Mouse (Mus musculus) ES-E14 (cell line): ENCODE measurements around the gene Nt5c2. TPM values are rescaled to one million over a fixed set of nuclear protein-coding genes. Genes with fewer than 3 reads are reported as not detected.

Experiments
- DNase-seq: peaks from one replicate; pipeline ENCODE4 v3.0.0-alpha.2; 2013; ENCODE audit warnings: low read depth, low spot score
- H3K27ac ChIP-seq: 2 replicates; pipeline ENCODE4 v1.5.1; 2012; ENCODE audit warnings: low read depth, mild to moderate bottlenecking, low read length, moderate library complexity, mixed read lengths; ENCODE audit not compliant: poor library complexity, insufficient read depth, severe bottlenecking
- H3K36me3 ChIP-seq: 2 replicates; pipeline ENCODE4 v1.6.1; 2012; ENCODE audit warnings: mild to moderate bottlenecking, low read length, moderate library complexity, mixed read lengths; ENCODE audit not compliant: control insufficient read depth, poor library complexity, insufficient read depth, severe bottlenecking
- H3K4me1 ChIP-seq, 2 experiments: fragments of 150-350 bp in 1 of 2; sonication (generic) in 1 of 2; 2 replicates each; pipeline ENCODE4 v1.6.1; 2012; ENCODE audit warnings: low read length in 2 of 2, mild to moderate bottlenecking in 1 of 2, mixed read lengths in 1 of 2; ENCODE audit not compliant: control insufficient read depth in 2 of 2, insufficient read depth in 2 of 2, poor library complexity in 1 of 2
- H3K4me3 ChIP-seq, 2 experiments: fragments of 150-350 bp in 1 of 2; sonication (generic) in 1 of 2; 2 replicates each; pipeline ENCODE4 v1.5.1; 2012; ENCODE audit warnings: low read length in 2 of 2, low read depth in 1 of 2, mild to moderate bottlenecking in 1 of 2, mixed read lengths in 1 of 2; ENCODE audit not compliant: insufficient read depth in 1 of 2, poor library complexity in 1 of 2, severe bottlenecking in 1 of 2
- H3K9ac ChIP-seq: 2 replicates; pipeline ENCODE4 v1.6.1; 2012; ENCODE audit warnings: low read depth, mild to moderate bottlenecking, low read length, mixed read lengths; ENCODE audit not compliant: poor library complexity, insufficient read depth, severe bottlenecking
- H3K9me3 ChIP-seq: fragments of 150-350 bp; sonication (generic); 2 replicates; pipeline ENCODE4 v1.6.1; 2012; ENCODE audit warnings: low read depth, mild to moderate bottlenecking, low read length; ENCODE audit not compliant: control insufficient read depth, insufficient read depth
- CHD2 ChIP-seq: IDR thresholded peaks from 2 replicates; pipeline ENCODE4 v1.6.1; 2014; ENCODE audit warnings: mild to moderate bottlenecking, low read depth, low read length, inconsistent platforms
- HCFC1 ChIP-seq: IDR thresholded peaks from 2 replicates; pipeline ENCODE4 v1.6.1; 2012; ENCODE audit warnings: low read length, inconsistent platforms, borderline replicate concordance; ENCODE audit not compliant: insufficient read depth
- MAFK ChIP-seq: IDR thresholded peaks from 2 replicates; pipeline ENCODE4 v1.6.1; 2014; ENCODE audit warnings: mild to moderate bottlenecking, low read depth, low read length, inconsistent platforms; ENCODE audit not compliant: insufficient read depth
- ZC3H11A ChIP-seq: IDR thresholded peaks from 2 replicates; pipeline ENCODE4 v1.6.1; 2012; ENCODE audit warnings: low read depth, mild to moderate bottlenecking, inconsistent platforms, low read length, borderline replicate concordance
- ZNF384 ChIP-seq: IDR thresholded peaks from 2 replicates; pipeline ENCODE4 v1.6.1; 2012; ENCODE audit warnings: low read depth, low read length, inconsistent platforms
- in situ Hi-C, 2 experiments: fragments of 600-800 bp; cut with MboI; formaldehyde crosslinking; loops; one replicate each; pipeline ENCODE4 v1.15.1; 2025; ENCODE audit warnings: low sequenced_read_pairs in 2 of 2, inconsistent platforms in 1 of 2; ENCODE audit not compliant: unreplicated experiment in 2 of 2
- total RNA-seq: library from RNA; depleted of rRNA; stranded (reverse); fragments of 300-350 nt; gene quantifications from 2 replicates; pipeline ENCODE4 v1.2.3, GENCODE M21; 2012

The Nt5c2 gene
- total RNA-seq, 1 experiment: 27.0 TPM

GRCm38 (mm10) chr19:46887811-46888527 lies 127.0 kb downstream of the Nt5c2 start:
- Histone ChIP-seq H3K4me1 (no peaks in the 10 kb centered on the region), H3K27ac (no peak overlapping the region), H3K4me3 (no peak overlapping the region), H3K9ac (no peak overlapping the region), H3K36me3 (peaks cover 45% of the 10 kb centered on the region), H3K9me3 (no peaks in the 10 kb centered on the region)
- TF ChIP-seq ZNF384 (no peak), MAFK (no peak), HCFC1 (no peak), ZC3H11A (no peak), CHD2 (no peak)
- in situ Hi-C loops: loop anchor here (10.0 kb wide), 1 partner anchor 107 kb away; no protein-coding TSS in a partner anchor
- DNase-seq: no peak

- in situ Hi-C loops: loop anchor here (10.0 kb wide), 1 partner anchor 108 kb away; no protein-coding TSS in a partner anchor
- TF ChIP-seq ZC3H11A (no peak), HCFC1 (no peak), ZNF384 (no peak), CHD2 (no peak), MAFK (no peak)
- DNase-seq: no peak
- Histone ChIP-seq H3K4me3 (no peak overlapping the region), H3K9ac (no peak overlapping the region), H3K4me1 (no peaks in the 10 kb centered on the region), H3K27ac (no peak overlapping the region), H3K9me3 (no peaks in the 10 kb centered on the region), H3K36me3 (peaks cover 43% of the 10 kb centered on the region)
Observed at GRCm38 (mm10) chr19:46886826-46887225, 128.1 kb downstream of the Nt5c2 start.

GRCm38 (mm10) chr19:46885365-46885764 lies 129.6 kb downstream of the Nt5c2 start:
- H3K9ac ChIP-seq: no peak overlapping the region
- no peak for TF ChIP-seq ZC3H11A
- TF ChIP-seq ZNF384: no peak
- TF ChIP-seq CHD2: no peak
- TF ChIP-seq HCFC1: no peak
- TF ChIP-seq MAFK: no peak
- H3K27ac ChIP-seq: no peak overlapping the region
- peaks cover 34% of the 10 kb centered on the region for H3K36me3 ChIP-seq
- H3K9me3 ChIP-seq: no peaks in the 10 kb centered on the region
- no peak for DNase-seq
- H3K4me1 ChIP-seq: no peaks in the 10 kb centered on the region
- in situ Hi-C loops: loop anchor here (10.0 kb wide), 1 partner anchor 109 kb away; no protein-coding TSS in a partner anchor
- H3K4me3 ChIP-seq: no peak overlapping the region

GRCm38 (mm10) chr19:46879876-46880275 lies 135.1 kb downstream of the Nt5c2 start:
- Histone ChIP-seq H3K27ac (no peak overlapping the region), H3K4me3 (no peak overlapping the region), H3K9me3 (no peaks in the 10 kb centered on the region), H3K4me1 (no peaks in the 10 kb centered on the region), H3K9ac (no peak overlapping the region), H3K36me3 (peaks cover 20% of the 10 kb centered on the region)
- in situ Hi-C loops: loop anchor here (10.0 kb wide), 2 partner anchors 115 to 215 kb away; no protein-coding TSS in a partner anchor
- TF ChIP-seq MAFK (no peak), ZC3H11A (no peak), HCFC1 (no peak), ZNF384 (no peak), CHD2 (no peak)
- DNase-seq: no peak

GRCm38 (mm10) chr19:46878346-46878745 lies 136.6 kb downstream of the Nt5c2 start:
- Histone ChIP-seq H3K4me3 (no peak overlapping the region), H3K4me1 (no peaks in the 10 kb centered on the region), H3K27ac (no peak overlapping the region), H3K36me3 (peaks cover 14% of the 10 kb centered on the region), H3K9me3 (no peaks in the 10 kb centered on the region), H3K9ac (no peak overlapping the region)
- no peak for DNase-seq
- TF ChIP-seq ZNF384 (no peak), MAFK (no peak), HCFC1 (no peak), ZC3H11A (no peak), CHD2 (no peak)
- in situ Hi-C loops: loop anchor here (10.0 kb wide), 1 partner anchor 214 kb away; no protein-coding TSS in a partner anchor
